Mouse (Mus musculus): ENCODE data around the gene Rab11fip5.

Gene Rab11fip5

GRCm38 (mm10) chr6:85343027-85343426 is 31.4 kb downstream of the Rab11fip5 start:
- DNase-seq, result no peak

GRCm38 (mm10) chr6:85341814-85342501 is 32.5 kb downstream of the Rab11fip5 start:
- DNase-seq, result no peak

- DNase-seq, result no peak
Measured at GRCm38 (mm10) chr6:85340184-85340583, 34.2 kb downstream of the Rab11fip5 start.

GRCm38 (mm10) chr6:85339273-85339901 is 35.0 kb downstream of the Rab11fip5 start:
- peak; percentile 67 for DNase-seq

- DNase-seq, result no peak
Measured at GRCm38 (mm10) chr6:85336944-85337343, 37.5 kb downstream of the Rab11fip5 start.

GRCm38 (mm10) chr6:85335352-85335751 is 39.1 kb downstream of the Rab11fip5 start:
- DNase-seq, result no peak

- DNase-seq, result no peak
Measured at GRCm38 (mm10) chr6:85334851-85335250, 39.6 kb downstream of the Rab11fip5 start.

- no peak for DNase-seq
Measured at GRCm38 (mm10) chr6:85334251-85334650, 40.2 kb downstream of the Rab11fip5 start.

- DNase-seq, result no peak
Measured at GRCm38 (mm10) chr6:85333732-85334131, 40.7 kb downstream of the Rab11fip5 start.

- peak; percentile 96 for DNase-seq
Measured at GRCm38 (mm10) chr6:85333000-85333669, 41.3 kb downstream of the Rab11fip5 start, which contains the start of gene Sfxn5. TSS of gene Sfxn5 (minus strand) at chr6:85333422.

GRCm38 (mm10) chr6:85332351-85332999 is 42.0 kb downstream of the Rab11fip5 start:
- DNase-seq, result no peak

GRCm38 (mm10) chr6:85331736-85332135 is 42.7 kb downstream of the Rab11fip5 start:
- DNase-seq, result no peak

- DNase-seq, result no peak
Measured at GRCm38 (mm10) chr6:85331221-85331735, 43.2 kb downstream of the Rab11fip5 start.

GRCm38 (mm10) chr6:85329666-85330185 is 44.7 kb downstream of the Rab11fip5 start:
- no peak for DNase-seq

GRCm38 (mm10) chr6:85326564-85326963 is 47.9 kb downstream of the Rab11fip5 start:
- DNase-seq, result no peak

GRCm38 (mm10) chr6:85325109-85325508 is 49.3 kb downstream of the Rab11fip5 start:
- DNase-seq, result no peak

GRCm38 (mm10) chr6:85320445-85320866 is 54.0 kb downstream of the Rab11fip5 start:
- DNase-seq, result no peak

- no peak for DNase-seq
Measured at GRCm38 (mm10) chr6:85316211-85316610, 58.2 kb downstream of the Rab11fip5 start.

- DNase-seq, result no peak
Measured at GRCm38 (mm10) chr6:85314064-85314798, 60.2 kb downstream of the Rab11fip5 start.

GRCm38 (mm10) chr6:85307894-85308293 is 66.5 kb downstream of the Rab11fip5 start:
- DNase-seq, result no peak

- no peak for DNase-seq
Measured at GRCm38 (mm10) chr6:85306375-85306774, 68.1 kb downstream of the Rab11fip5 start.

- no peak for DNase-seq
Measured at GRCm38 (mm10) chr6:85305826-85306225, 68.6 kb downstream of the Rab11fip5 start.

All from kidney, postnatal 14 days (tissue).